Mouse (Mus musculus): ENCODE data around the gene Ltf.

DNA sequence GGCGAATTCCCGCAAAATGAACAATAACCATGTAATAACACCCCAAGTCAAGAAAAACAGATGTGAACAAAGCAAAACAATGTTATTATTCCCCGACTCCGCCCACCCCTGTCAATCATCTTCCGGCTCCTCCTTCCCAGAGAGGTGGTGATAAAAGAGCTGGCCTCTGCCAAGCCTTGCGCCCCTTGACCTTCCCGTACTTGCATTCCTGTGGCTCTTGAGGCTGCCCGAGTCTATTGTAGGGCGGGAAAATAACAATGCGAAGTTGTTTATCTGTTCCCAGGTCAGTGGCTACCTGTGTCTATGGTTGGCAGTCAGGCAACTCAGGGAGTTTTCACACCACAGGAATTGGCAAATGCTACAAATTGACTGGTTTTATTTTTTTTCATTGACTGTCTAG is 19.2 kb upstream of the Ltf start:
- TF ChIP-seq CTCF (IDR thresholded peaks at IDR 0.05; ENCODE audit: low read depth) (no peak), EP300 (IDR thresholded peaks at IDR 0.05; ENCODE audit: low read depth) (no peak)
